Mouse (Mus musculus) liver, adult 2 months (tissue): ENCODE results near the gene Fam43b.

Experiments used
- CTCF ChIP-seq: fragments of 200-500 bp; IDR thresholded peaks from 2 replicates; pipeline ENCODE4 v1.5.1; 2011; ENCODE audit warnings: low read depth, low read length, control low read depth
- POLR2A ChIP-seq: fragments of 200-500 bp; IDR thresholded peaks from 2 replicates; pipeline ENCODE4 v1.6.1; 2011; ENCODE audit warnings: low read length, control low read depth; ENCODE audit not compliant: insufficient read depth; ENCODE audit errors: extremely low read depth

DNA sequence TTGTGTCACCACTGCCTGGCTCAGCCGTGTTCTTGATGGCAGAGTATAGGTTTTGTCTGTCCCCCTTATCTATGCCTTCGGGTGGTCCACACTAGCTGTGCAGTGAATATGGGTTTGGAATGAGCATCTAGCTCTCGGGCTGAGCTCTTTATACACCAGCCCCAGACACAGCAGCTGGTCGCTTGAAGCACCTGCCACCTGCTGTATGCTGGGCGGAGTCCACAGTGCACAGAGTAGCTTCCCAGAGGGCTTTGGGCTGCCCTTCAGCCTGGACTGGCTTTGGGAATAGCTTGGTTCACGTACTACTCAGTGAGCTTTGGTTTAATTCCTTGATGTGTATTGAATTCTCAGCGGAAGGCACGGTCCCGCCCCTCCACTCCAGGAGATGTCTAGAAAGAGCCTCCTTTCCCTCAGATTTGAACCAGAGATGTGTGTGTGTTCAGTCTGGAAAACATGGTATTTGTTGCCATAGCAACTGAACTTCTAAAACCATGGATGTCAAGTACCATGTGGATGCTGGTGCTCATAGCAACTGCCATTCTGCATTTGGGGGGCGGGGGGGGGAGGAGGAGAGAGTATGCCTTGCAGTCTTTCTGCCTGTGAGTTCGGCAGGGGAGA, 22.1 kb upstream of the Fam43b start:
- no peak for TF ChIP-seq POLR2A
- TF ChIP-seq CTCF: no peak
